Mouse (Mus musculus) brain, embryonic 18.5 days (tissue): ENCODE measurements around the gene Nodal.

Experiments
- DNase-seq: peaks from one replicate; pipeline ENCODE4 v3.0.0-alpha.2; 2012; ENCODE audit warnings: low read depth, low spot score

The Nodal gene

DNA sequence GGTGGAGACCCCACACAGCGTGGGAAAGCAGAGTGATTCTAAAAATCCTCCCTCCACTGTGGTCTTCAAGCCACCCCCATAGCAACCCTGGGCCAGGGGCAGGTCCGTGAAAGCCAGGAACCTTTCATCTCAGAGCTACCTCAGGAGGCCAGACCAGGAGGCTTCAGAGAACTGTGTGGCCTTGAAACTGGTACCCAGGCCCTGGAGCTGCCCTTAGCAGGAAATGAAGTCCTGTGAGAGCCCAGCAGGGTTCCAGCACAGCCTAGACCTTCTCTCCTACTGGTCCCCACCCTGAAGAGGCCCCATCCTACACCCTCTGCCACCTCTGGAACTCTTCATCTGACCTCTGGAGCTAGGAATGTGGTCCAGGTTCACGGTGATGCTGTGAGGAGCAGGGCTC is 19.6 kb upstream of the Nodal start:
- DNase-seq: no peak

DNA sequence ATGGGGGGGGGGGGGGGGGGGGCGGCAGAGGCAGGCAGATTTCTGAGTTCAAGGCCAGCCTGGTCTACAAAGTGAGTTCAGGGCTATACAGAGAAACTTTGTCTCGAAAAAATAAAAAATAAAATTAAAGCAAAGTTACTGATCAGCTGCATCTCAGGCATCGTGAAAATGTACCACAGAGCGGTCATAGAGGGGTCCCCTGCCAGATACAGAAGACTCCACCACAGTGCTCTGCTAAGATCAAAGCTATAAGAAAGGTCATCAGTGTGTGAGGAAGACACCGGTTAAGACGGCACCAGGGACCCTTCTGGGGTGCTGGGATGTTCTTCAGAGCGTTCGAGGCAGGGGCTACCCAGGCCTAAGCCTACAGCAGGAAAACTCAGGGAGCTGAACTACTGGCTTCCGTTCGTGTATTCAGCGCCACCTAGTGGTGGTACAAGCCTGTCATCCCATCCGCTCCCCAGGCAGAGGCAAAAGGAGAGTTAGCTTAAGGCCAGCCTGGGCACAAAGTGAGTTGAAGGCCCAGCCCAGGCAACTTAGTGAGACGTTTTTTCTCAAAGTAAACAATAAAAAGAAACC is 18.5 kb upstream of the Nodal start:
- DNase-seq: peak; percentile 42

DNA sequence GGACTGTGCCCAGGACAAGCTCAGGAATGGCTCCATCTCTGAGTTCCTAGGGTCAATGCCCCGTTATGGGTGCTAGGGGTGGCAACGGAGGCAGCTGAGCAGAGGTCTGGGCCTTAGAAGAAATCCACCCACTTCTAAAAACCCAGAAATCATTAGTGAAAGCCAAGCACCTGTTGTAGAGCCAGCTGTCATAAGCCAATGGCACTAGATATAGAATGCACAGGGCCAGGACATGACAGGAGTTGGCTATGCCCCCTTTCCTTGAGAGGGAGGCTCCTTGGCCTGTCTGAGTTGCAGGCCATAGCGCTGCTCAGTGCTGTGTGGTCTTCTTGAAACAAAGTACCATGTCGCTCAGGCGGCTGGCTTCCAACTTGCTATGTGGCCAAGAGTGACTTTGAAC is 17.4 kb upstream of the Nodal start:
- no peak for DNase-seq

DNA sequence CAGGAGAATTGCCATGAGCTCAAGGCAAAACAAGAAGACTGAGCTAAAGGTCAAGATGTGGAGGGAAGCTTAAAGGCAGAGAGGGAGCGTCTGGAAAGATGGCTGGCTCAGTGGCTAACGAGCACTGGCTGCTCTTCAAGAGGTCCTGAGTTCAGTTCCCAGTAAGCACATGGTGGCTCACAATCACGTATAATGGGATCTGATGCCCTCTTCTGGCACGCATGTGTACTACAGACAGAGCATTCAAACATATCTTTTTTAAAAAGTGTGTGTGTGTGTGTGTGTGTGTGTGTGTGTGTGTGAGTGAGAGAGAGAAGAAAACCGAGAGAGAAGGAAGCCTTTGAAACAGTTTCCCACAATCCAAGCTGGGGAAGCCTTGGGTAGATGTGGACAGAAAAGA is 15.3 kb upstream of the Nodal start:
- DNase-seq: no peak

DNA sequence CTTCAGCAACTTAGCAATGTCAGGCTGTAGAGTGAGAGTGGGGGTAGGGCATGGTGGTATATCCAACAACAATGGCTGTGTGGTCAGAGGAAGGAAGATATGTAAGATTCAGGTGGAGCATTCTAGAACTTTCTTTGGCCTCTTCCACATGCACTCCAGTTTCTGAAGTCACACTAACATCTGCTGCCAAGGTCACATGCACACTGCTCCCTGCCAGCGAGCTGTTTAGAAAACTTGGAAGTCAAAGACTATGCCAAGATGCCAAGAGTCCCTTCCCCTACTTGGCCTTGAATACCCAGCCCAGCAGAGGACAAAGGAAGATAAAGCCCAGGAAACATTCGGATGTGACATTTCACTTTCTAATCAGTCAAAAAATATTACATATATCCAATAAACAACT is 14.9 kb upstream of the Nodal start:
- no peak for DNase-seq

DNA sequence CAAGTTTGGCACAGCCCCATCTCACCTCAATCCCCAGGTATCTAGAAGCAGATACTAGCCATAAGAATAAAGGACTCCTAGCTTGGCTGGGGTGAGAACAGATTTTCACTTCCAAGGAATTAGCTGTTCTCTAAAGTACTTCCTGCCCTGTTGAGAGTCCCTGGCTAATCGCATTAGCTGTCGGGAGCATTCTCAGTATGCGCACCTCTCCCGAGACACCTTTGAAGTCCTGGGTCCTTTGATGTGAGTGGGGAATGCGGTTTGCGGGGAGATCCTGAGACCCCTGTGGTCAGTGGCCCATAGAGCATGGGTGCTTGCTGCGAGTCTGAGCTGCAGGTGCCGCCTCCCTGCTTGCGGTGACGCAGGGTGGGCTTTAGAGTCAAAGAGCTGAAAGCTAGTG is 11.8 kb upstream of the Nodal start:
- no peak for DNase-seq

DNA sequence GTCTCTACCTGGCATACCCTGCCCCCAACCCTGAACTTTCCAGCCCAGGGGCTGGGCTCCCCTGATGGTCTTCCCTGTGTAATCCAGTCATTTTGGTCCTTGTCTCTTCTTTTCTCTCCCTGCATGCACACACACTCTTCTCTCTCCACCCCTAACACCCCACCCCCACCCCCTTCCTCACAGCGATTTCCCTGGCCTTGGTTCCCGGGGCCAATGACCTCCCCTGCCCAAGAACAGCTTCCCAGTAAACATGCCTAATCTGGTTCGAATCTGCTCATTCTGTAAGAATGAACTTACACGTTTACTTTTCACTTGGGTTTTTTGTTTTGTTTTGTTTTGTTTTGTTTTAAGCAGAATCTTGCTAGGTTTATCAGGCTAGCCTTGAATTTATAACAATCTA is 8.0 kb upstream of the Nodal start:
- no peak for DNase-seq

DNA sequence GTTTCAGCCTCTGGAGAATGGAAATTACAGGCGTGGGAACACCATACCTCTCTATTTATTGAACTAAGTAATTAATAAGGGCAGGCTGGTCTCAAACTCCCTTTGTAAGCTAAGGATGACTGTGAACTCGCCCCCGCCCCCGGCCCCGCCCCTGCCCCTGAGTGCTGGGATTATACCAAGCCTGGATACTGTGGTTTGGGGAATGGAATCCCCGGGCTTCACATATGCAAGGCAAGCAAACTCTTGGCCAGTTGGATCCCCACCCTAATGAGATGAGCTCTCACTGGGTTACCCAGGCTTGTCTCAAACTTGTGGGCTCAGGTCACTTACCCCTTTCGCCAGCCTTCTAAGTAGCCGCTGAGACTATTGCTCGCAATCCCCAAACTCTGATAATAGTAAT is 7.6 kb upstream of the Nodal start:
- DNase-seq: no peak

DNA sequence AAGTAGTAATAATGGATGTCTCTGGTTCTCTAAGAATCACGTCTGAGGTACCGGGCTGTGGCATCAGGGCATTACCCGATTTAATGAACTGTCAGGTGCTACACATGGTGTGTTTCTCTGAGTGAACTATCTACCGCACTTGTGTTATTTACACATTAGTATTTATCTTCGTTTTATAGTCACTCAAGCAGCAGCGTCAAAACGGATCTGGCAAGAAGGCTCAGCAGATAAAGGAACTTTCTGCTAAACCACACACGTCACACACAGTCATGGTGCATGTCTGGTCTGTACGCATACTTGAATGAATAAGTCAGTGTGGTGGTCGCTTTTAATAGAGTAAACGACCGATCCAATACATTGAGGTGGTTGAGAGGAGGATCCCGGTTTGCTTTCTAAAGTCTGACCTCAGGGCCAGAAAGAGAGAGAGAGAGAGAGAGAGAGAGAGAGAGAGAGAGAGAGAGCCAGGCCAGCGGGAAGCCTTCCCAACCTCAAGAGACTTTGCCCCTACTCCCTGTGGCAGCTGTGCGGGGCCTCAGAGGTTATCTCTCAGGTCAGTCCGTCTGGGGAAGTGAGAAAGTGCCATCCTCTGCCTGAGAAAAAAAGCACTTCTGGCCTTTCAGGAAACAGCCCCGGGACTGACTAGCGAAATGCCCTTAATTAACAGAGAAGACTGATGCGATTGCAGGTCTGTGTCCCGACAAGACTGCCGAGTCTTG is 4.7 kb upstream of the Nodal start:
- no peak for DNase-seq

DNA sequence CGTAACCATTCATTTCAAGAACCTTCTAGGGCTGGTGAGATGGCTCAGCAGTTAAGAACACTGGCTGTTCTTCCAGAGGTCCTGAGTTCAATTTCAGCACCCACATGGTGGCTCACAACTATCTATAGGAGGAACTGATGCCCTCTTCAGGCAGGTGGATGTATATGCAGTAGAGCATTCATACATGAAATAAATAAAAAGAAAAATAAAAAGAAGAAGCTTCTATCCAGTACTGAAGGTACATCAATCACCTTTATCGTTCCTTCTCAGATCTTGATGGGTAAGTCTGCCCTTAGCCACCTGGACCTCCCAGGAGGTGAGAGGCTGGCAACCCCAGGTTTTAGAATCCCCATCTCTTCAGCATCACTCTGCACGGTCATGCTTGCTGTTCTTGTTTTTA is 2.5 kb upstream of the Nodal start:
- DNase-seq: no peak

DNA sequence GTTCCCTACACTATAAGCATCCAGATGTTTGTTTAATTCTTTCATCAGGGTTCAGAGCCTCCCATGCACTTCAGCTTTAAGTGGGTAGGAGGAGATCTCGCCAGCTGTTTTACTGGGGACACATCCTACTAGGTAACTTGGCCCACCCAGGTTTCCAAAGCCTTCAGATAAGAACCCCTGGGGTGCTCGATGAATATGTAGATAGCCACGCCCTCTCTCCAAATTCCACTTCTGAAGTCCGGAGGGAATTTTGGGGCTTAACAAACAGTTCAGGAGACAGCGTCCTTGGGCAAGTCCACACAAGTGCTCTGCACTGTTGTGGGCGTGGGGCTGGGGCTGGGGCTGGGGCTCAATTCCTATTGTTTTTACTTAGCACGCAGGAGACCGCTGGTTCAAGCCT is 1.9 kb upstream of the Nodal start:
- no peak for DNase-seq

DNA sequence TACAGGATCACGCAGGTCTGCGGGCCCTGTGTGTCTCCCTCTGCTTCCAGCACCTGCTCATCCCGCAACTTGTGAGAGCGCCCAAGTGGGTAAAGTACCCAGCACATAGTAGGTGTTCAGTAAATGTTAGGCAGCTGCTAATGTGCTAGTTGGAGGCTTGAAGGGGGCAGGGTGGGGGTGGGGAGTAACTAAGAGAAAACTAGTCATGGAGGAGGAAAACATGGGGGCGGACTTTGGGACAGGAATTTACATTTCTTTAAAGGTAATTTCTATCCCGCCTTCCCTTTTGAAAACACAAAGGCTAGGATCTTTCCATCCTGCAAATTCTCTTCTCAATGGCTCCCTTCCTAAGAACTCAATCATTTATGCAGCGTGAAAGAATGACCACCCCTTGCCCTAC is 1.2 kb upstream of the Nodal start:
- no peak for DNase-seq

DNA sequence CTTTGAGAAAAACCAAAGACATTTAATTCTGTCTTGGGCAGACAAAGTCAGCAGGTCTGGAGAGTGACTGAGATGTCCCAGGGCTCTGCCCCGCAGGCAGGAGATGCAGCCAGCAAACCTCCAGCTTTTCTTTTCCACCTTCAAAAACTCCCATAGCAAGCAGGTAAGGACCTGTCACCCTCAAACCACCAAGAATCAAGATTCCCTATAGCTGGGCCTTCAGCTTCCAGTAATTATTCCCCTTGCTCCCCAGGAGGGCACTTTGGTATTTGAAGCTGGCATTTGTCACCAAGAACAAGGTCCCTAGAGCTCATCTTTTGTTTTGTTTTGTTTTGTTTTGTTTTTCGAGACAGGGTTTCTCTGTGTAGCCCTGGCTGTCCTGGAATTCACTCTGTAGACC is 726 bp upstream of the Nodal start:
- no peak for DNase-seq

DNA sequence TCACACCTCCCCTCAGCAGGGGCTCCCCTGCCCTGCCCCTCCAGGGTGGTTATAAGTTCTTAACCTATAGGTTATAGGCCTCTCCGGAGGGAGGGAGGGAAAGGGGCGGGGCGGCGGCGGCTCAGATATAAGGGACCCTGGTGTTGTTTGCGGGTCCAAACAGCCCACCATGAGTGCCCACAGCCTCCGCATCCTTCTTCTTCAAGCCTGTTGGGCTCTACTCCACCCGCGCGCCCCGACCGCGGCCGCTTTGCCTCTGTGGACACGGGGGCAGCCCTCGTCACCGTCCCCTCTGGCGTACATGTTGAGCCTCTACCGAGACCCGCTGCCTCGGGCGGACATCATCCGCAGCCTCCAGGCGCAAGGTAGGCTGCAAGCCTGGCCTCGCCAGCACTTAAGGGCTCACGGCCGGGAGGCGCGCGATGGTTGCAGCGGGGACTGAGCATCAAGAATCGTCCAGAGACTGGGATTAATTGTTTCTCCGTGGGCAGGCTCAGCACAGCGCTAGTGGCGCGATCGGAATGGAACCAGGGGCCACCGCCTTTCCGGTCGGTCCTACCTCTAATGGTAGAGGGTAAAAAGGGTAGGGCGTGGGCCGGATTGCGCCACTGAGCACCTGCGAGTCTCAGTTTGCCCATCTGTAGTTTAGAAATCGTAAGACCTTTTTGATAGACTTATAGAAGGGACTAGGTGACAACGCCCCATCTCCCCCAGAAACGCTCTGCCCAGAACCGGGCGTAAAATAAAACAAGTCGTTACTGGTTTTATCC is 544 bp downstream of the Nodal start:
- DNase-seq: no peak

DNA sequence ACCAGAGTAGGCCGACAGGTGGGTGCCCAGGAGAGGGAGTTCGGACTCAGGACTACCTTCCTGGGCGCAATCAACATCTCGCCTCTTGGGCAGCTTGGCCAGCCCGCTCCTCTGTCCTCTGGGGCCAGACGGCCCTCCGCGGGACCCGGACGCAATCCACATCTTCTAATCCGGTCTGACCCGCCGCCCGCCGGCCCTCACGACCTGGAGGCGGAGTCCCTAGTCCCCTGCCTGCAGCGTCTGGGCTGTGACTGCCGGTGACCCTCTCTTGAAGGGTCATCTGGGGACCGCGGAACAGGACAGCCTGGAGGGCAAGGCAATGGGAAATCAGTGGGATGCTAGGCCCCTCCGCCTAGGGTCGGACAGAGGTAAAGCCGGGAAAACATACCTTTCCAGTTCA is 1.4 kb downstream of the Nodal start:
- DNase-seq: no peak

DNA sequence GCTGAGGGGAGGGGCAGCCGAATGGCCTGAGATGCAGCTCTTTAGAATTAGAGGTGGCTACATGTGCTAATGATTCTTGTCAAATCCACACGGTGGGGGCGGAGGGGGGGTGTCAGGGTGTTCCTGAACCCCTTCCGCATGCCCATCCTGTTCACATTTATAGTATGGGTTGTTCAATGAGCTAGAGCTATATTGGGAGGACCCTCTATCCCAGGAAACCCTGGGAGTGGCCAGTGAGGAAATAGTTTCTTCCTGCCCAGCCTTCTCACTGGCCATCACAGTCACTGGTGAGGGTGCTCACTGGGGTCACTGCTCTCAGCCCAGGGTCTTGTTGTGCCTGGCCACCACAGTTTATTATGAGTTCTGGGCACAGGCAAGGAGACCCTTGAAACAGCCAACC is 2.2 kb downstream of the Nodal start:
- DNase-seq: no peak

DNA sequence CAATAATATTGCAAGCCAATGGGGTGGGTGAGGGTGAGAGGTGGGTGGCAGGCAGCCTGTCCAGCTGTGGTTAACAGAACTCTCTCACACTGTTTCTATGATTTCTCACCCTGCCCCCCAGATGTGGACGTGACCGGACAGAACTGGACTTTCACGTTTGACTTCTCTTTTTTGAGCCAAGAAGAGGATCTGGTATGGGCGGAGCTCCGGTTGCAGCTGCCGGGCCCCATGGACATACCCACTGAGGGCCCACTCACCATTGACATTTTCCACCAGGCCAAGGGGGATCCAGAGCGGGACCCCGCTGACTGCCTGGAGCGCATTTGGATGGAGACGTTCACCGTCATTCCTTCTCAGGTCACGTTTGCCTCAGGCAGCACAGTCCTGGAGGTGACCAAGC is 5.1 kb downstream of the Nodal start:
- no peak for DNase-seq

DNA sequence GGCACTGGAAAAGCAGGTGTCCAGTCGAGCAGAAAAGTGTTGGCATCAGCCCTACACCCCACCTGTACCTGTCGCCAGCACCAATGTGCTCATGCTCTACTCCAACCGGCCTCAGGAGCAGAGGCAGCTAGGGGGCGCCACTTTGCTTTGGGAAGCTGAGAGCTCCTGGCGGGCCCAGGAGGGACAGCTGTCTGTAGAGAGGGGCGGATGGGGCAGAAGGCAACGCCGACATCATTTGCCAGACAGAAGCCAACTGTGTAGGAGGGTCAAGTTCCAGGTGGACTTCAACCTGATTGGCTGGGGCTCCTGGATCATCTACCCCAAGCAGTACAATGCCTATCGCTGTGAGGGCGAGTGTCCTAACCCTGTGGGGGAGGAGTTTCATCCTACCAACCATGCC is 5.5 kb downstream of the Nodal start:
- DNase-seq: no peak

DNA sequence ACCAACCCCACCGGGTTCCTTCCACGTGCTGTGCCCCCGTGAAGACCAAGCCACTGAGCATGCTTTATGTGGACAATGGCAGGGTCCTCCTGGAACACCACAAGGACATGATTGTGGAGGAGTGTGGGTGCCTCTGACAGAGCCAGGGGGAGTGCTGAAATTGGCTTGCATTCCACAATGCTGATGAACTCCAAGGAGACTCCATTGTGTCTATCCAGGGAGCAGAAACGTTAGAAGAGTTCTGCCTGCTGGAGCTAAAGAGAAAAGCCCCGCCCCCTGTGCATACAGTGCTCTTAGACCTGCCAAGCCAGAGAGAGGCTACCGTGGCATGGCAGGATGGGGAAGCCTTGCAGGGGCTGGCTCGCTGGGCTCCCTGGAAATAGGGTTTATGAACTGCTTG is 6.7 kb downstream of the Nodal start:
- no peak for DNase-seq

DNA sequence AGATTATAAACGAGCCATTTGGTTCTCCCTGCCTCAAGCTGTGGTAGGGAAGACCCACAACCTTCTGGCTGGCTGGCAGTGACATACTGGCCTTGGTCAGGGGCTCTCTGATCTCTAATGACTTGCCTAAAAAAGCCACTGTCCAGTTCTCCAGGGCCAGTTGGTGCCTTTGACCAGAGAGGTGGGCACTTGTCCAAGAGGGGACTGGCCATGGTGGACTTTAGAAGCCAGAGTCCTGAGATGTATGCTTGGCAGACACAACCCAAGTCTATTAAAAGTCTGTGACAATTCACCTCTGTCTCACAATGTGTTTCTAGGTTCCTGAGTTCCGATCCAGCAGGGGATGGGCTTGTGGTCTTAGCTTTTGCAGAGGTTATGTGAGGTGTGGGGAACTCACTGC is 7.3 kb downstream of the Nodal start:
- no peak for DNase-seq

DNA sequence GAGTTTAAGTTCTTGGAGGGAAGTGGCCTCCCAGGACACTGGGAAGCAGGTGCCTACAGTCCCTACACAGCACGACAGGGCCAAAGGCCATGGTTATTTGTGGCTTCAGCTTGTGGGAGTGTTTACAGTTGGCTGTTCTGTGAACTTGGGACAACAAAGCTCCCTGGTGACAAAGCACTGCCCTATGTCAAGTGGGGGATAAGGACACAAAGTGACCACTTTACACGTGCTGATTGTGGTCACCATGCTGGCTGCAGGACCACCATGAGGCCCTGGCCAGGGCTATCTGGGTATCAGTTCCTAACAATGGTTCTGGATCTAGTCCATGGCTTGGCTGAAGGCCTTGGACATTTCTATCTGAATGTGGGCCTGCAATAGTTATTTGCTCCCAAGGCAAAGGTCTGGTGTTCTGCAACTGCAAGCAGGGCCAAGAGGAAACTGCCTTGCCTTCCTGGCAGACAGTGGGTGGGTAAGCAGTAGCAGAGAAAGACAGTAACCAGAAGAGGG is 8.5 kb downstream of the Nodal start:
- no peak for DNase-seq

DNA sequence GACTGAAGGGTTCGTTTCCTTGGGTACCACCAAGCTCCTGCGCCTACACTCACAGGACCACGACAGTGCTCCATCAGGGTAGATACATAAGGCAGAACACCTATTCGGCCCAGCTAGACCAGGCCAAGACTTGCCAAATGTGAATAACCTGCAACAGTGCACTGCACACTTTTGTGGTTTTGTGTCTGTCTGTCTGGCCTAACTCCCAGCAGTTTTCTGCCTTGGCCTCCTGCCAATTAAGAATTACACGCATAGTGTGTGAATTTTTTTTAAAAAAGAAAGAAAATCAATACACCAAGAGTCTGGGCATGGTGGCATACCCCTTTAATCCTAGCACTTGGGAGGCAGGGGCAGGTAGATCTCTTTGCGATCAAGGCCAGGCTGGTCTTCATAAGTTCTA is 10.2 kb downstream of the Nodal start:
- no peak for DNase-seq

DNA sequence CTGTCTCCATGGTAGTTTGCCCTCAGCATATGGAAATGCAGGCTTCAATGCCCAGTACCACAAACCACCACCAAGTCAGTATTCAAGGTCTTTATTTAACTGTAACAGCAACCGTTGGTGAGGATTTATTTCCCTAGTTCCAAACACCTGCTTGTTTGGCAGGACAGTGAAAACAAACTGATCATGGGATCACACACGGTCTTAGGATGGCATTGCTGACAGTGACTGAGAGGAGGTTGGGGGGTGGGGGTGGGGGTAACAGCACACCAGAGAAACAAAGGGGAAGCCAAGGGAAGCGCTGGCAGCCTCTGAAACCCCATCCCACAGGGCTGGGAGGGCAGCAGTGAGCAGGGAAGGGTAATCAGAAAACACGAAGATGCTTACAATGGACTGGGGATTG is 10.6 kb downstream of the Nodal start:
- DNase-seq: no peak
